In genomic region chr8:111727553-111727952, GRCm38 (mm10) we compare ENCODE assay signal across 22 mouse cellular contexts. TPM values are rescaled to one million over a fixed set of nuclear protein-coding genes. Genes with fewer than 3 reads are reported as not detected.
DNase-seq lines count a peak whose midpoint lies in the region; ATAC-seq and TF ChIP-seq lines count a peak whose summit lies in the region.
"Had no signal": no experiment of that assay in that cellular context is flagged by ENCODE, and none has a peak within 500 bp of the region (broad histone marks: within the 10 kb centered on the region; RNA-seq: fewer than 3 reads in every experiment).

No protein-coding gene starts in this region.

- TF ChIP-seq POLR2A in liver, adult 2 months (IDR thresholded peaks at IDR 0.05; ENCODE audit: extremely low read depth, insufficient read depth, low read length) = no peak
- no peak for TF ChIP-seq POLR2A in myocyte (IDR thresholded peaks at IDR 0.05; ENCODE audit: insufficient read length, low read depth)

- intact Hi-C loops in gastrocnemius, adult 2 months (cut with DNase I) = no loop called here
- intact Hi-C loops in left cerebral cortex, postnatal 14 days (cut with DNase I) = no loop called here

- no peak overlapping the region for H3ac ChIP-seq in myocyte (ENCODE audit: control insufficient read depth, insufficient read length)

- peak overlapping the region; percentile 97 for H3K27ac ChIP-seq in gastrocnemius, adult 2 months
- H3K27ac ChIP-seq in heart, embryonic 15.5 days = peak overlapping the region; percentile 92
- H3K27ac ChIP-seq in liver, adult 2 months (replicated peaks; ENCODE audit: insufficient read depth, low read depth, low read length) = peak overlapping the region; percentile 88
- no peak overlapping the region for H3K27ac ChIP-seq in liver, embryonic 11.5 days (ENCODE audit: low read depth, low read length)
- H3K27ac ChIP-seq: forebrain, embryonic 13.5 days; hindbrain, embryonic 14.5 days; macrophage had no signal

- no peak for ATAC-seq in heart, embryonic 15.5 days (replicated peaks; ENCODE audit: insufficient number of reproducible peaks, insufficient read depth, low FRiP score, low read depth)
- no peak for ATAC-seq in liver, embryonic 11.5 days (replicated peaks; ENCODE audit: low FRiP score)
- ATAC-seq: forebrain, embryonic 13.5 days had no signal

- 66% methylated on average over 4 of the region's 4 CpGs for WGBS in heart, embryonic 15.5 days
- WGBS in liver, adult 2 months = 23% methylated on average over 4 of the region's 4 CpGs
- WGBS in liver, embryonic 11.5 days = 67% methylated on average over 4 of the region's 4 CpGs

- H3K9ac ChIP-seq in heart, embryonic 15.5 days = no peak overlapping the region; the same call in 1 of the 2 replicates
- no peak overlapping the region for H3K9ac ChIP-seq in liver, adult 2 months (ENCODE audit: low read depth, low read length)
- no peak overlapping the region for H3K9ac ChIP-seq in liver, embryonic 11.5 days (ENCODE audit: low read depth, low read length)
- H3K9ac ChIP-seq: neural tube, embryonic 13.5 days had no signal

- H3K4me3 ChIP-seq in gastrocnemius, adult 2 months = no peak overlapping the region
- H3K4me3 ChIP-seq in heart, embryonic 15.5 days = no peak overlapping the region
- no peak overlapping the region for H3K4me3 ChIP-seq in liver, adult 2 months (ENCODE audit: insufficient read depth, low read depth, low read length)
- no peak overlapping the region for H3K4me3 ChIP-seq in liver, embryonic 11.5 days (ENCODE audit: low read depth, low read length)
- H3K4me3 ChIP-seq in myocyte = peak overlapping the region; percentile 9
- H3K4me3 ChIP-seq: forebrain, embryonic 13.5 days; neural tube, embryonic 13.5 days had no signal

- peak; percentile 16 for DNase-seq in gastrocnemius, adult 2 months
- no peak for DNase-seq in gastrocnemius, adult 8-10 months (ENCODE audit: low spot score in 2 of 2)
- no peak for DNase-seq in heart, adult 18-20 months
- DNase-seq in liver, adult 2 months (ENCODE audit: extremely low read depth, low read depth, low spot score) = peak; percentile 93
- no peak for DNase-seq in liver, embryonic 11.5 days (ENCODE audit: low spot score)
- DNase-seq in left cerebral cortex, postnatal 14 days (ENCODE audit: low spot score in 2 of 2) = no peak
- DNase-seq: adrenal gland, adult 2 months; cerebellum, adult 11 months; kidney, adult 8-10 months; right cerebral cortex, postnatal 25 days; thymus, postnatal 4 days had no signal

- no peaks in the 10 kb centered on the region for H3K36me3 ChIP-seq in heart, embryonic 15.5 days
- H3K36me3 ChIP-seq in liver, adult 2 months (ENCODE audit: control insufficient read depth, insufficient read depth, low read length) = no peaks in the 10 kb centered on the region
- no peaks in the 10 kb centered on the region for H3K36me3 ChIP-seq in liver, embryonic 11.5 days (ENCODE audit: control insufficient read depth, insufficient read depth, low read length)
- peaks cover 12% of the 10 kb centered on the region for H3K36me3 ChIP-seq in myocyte (ENCODE audit: control insufficient read depth, insufficient read depth)
- H3K36me3 ChIP-seq: neural tube, embryonic 13.5 days had no signal

- peaks cover 78% of the 10 kb centered on the region for H3K4me1 ChIP-seq in heart, embryonic 15.5 days (replicated peaks)
- H3K4me1 ChIP-seq in liver, adult 2 months (ENCODE audit: control insufficient read depth, insufficient read depth, low read length) = peaks cover 55% of the 10 kb centered on the region
- peaks cover 25% of the 10 kb centered on the region for H3K4me1 ChIP-seq in liver, embryonic 11.5 days (replicated peaks; ENCODE audit: control insufficient read depth, insufficient read depth, low read length)

- no peaks in the 10 kb centered on the region for H3K9me3 ChIP-seq in heart, embryonic 15.5 days (replicated peaks)
- H3K9me3 ChIP-seq in liver, embryonic 11.5 days (ENCODE audit: control insufficient read depth, low read length) = no peaks in the 10 kb centered on the region
- H3K9me3 ChIP-seq: forebrain, embryonic 13.5 days; neural tube, embryonic 13.5 days had no signal

- no peak overlapping the region; the same call in 1 of the 2 replicates for H3K4me2 ChIP-seq in heart, embryonic 15.5 days
- no peak overlapping the region for H3K4me2 ChIP-seq in liver, embryonic 11.5 days
- peak overlapping the region; percentile 99 for H3K4me2 ChIP-seq in myocyte (ENCODE audit: low read depth)
- H3K4me2 ChIP-seq: forebrain, embryonic 13.5 days; hindbrain, embryonic 14.5 days; midbrain, embryonic 11.5 days; neural tube, embryonic 13.5 days had no signal

- H3K27me3 ChIP-seq in heart, embryonic 15.5 days = no peaks in the 10 kb centered on the region
- no peaks in the 10 kb centered on the region for H3K27me3 ChIP-seq in liver, adult 2 months (ENCODE audit: control insufficient read depth, insufficient read depth, low read length)
- peaks cover 13% of the 10 kb centered on the region for H3K27me3 ChIP-seq in liver, embryonic 11.5 days (replicated peaks; ENCODE audit: control insufficient read depth, insufficient read depth, low read length)
- no peaks in the 10 kb centered on the region for H3K27me3 ChIP-seq in myocyte (ENCODE audit: control insufficient read depth, insufficient read depth, insufficient read length)
- H3K27me3 ChIP-seq: forebrain, embryonic 13.5 days; neural tube, embryonic 13.5 days had no signal

- TF ChIP-seq CTCF in gastrocnemius, adult 2 months (IDR thresholded peaks at IDR 0.05) = no peak
- TF ChIP-seq CTCF in liver, adult 2 months (IDR thresholded peaks at IDR 0.05; ENCODE audit: low read depth, low read length) = no peak

- peaks cover 54% of the 10 kb centered on the region for H3K79me2 ChIP-seq in liver, adult 2 months (ENCODE audit: control insufficient read depth, insufficient read depth, low read length)
- H3K79me2 ChIP-seq in myocyte (ENCODE audit: control insufficient read depth, insufficient read depth) = peaks cover 95% of the 10 kb centered on the region

TF ChIP-seq in myocyte, 11 proteins besides CTCF, POLR2A, EP300 and RAD21:
- TF ChIP-seq MYOD1 (IDR thresholded peaks at IDR 0.05; ENCODE audit: control insufficient read depth in 1 of 3, insufficient read length in 2 of 3, low read depth in 2 of 3) (no peak), MYOG (IDR thresholded peaks at IDR 0.05; ENCODE audit: control insufficient read depth in 1 of 3, insufficient read depth in 1 of 3, insufficient read length in 2 of 3, low read depth in 2 of 3) (no peak), TCF3 (IDR thresholded peaks at IDR 0.05; ENCODE audit: insufficient read length, low read depth) (no peak), E2F4 (IDR thresholded peaks at IDR 0.05; ENCODE audit: insufficient read depth) (no peak), CEBPB (IDR thresholded peaks at IDR 0.05; ENCODE audit: insufficient read depth, poor library complexity, severe bottlenecking) (no peak), TCF12 (IDR thresholded peaks at IDR 0.05; ENCODE audit: insufficient read depth, poor library complexity, severe bottlenecking) (no peak), REST (IDR thresholded peaks at IDR 0.05; ENCODE audit: insufficient read depth, insufficient read length) (no peak), USF1 (IDR thresholded peaks at IDR 0.05; ENCODE audit: low read depth) (no peak), SRF (IDR thresholded peaks at IDR 0.05; ENCODE audit: control insufficient read depth, insufficient read length, low read depth) (no peak), MAX (IDR thresholded peaks at IDR 0.05; ENCODE audit: low read depth) (no peak), POLR2AphosphoS2 (IDR thresholded peaks at IDR 0.05; ENCODE audit: insufficient read length, low read depth) (no peak)

RNA-seq across cellular contexts. Expression of gene Bcar1, which starts 16.1 kb away (rescaled TPM):
- total RNA-seq in gastrocnemius, adult 2 months (2021) = 10 to 100 TPM; 10.8 to 12.6 TPM
- 10 to 100 TPM; 10.7 to 11.1 (median 10.8) TPM for total RNA-seq in gastrocnemius, adult 8-10 months (2022)
- polyA plus RNA-seq in heart, embryonic 15.5 days (2015; fragmentation: Nextera tagmentation; extraction: Ambion mirVana) = 40.1 and 45.3 TPM in 2 replicates
- 10 to 100 TPM; 18.9 to 19.1 TPM for total RNA-seq in heart, adult 18-20 months (2021)
- 11.3 and 18.0 TPM in 2 replicates for total RNA-seq in liver, adult 2 months (2014; rRNA removed)
- polyA plus RNA-seq in liver, adult 2 months (2012; rRNA removed) = 41.2 and 53.2 TPM in 2 replicates
- polyA plus RNA-seq in liver, embryonic 11.5 days (2014; fragmentation: Nextera tagmentation; extraction: Ambion mirVana) = 26.1 and 27.8 TPM in 2 replicates
- polyA plus RNA-seq in myocyte (2012; fragmentation: generic; extraction: Trizol) = 81.9 TPM
- total RNA-seq in left cerebral cortex, postnatal 14 days (2021) = 10 to 100 TPM; 47.5 to 53.7 TPM
- total RNA-seq: monocyte, adult 5-6 weeks had no signal

RNA-seq across cellular contexts. Expression of gene Ctrb1, which starts 36.7 kb away (rescaled TPM):
- total RNA-seq in gastrocnemius, adult 2 months (2021) = not detected
- total RNA-seq in gastrocnemius, adult 8-10 months (2022) = under 1 TPM in 1 of 4 experiments, not detected in 3; 0.35 TPM
- 0.43 and 2.9 TPM in 2 replicates for polyA plus RNA-seq in heart, embryonic 15.5 days (2015; fragmentation: Nextera tagmentation; extraction: Ambion mirVana)
- not detected for total RNA-seq in heart, adult 18-20 months (2021)
- total RNA-seq in liver, adult 2 months (2014; rRNA removed) = 50.9 and 134 TPM in 2 replicates
- polyA plus RNA-seq in liver, adult 2 months (2012; rRNA removed) = 1.9 and 5.3 TPM in 2 replicates
- not detected in 2 replicates for polyA plus RNA-seq in liver, embryonic 11.5 days (2014; fragmentation: Nextera tagmentation; extraction: Ambion mirVana)
- 85.4 TPM for polyA plus RNA-seq in myocyte (2012; fragmentation: generic; extraction: Trizol)
- not detected for total RNA-seq in left cerebral cortex, postnatal 14 days (2021)
- total RNA-seq: CH12.LX; layer of hippocampus, postnatal 25 days; monocyte, adult 5-6 weeks had no signal
- polyA plus RNA-seq: hindbrain, embryonic 14.5 days; limb, embryonic 11.5 days; macrophage; midbrain, embryonic 11.5 days; neural tube, embryonic 13.5 days had no signal

Comparison
In these comparisons a context has a peak if more than half of its experiments do, and no peak if none do; other contexts are left out.
1. DNase-seq: peak in gastrocnemius, adult 2 months (single experiment) and liver, adult 2 months (single experiment); none in gastrocnemius, adult 8-10 months (0 of 2), heart, adult 18-20 months (0 of 2), liver, embryonic 11.5 days (single experiment) and left cerebral cortex, postnatal 14 days (0 of 2).
2. RNA of gene Ctrb1, which starts 36.7 kb away (total RNA-seq): 50.9 to 134 TPM in liver, adult 2 months; not detected in left cerebral cortex, postnatal 14 days, not detected in gastrocnemius, adult 2 months, 0.35 TPM in gastrocnemius, adult 8-10 months and not detected in heart, adult 18-20 months; every median in the first group is over 10 times any median in the second.